Mouse (Mus musculus): Measurements from ENCODE around the gene Cited2. TPM values are rescaled to one million over a fixed set of nuclear protein-coding genes. Genes with fewer than 3 reads are reported as not detected.

The Cited2 gene
- total RNA-seq, 2 experiments from 2014 or later = 40.3 to 49.9 TPM

DNA sequence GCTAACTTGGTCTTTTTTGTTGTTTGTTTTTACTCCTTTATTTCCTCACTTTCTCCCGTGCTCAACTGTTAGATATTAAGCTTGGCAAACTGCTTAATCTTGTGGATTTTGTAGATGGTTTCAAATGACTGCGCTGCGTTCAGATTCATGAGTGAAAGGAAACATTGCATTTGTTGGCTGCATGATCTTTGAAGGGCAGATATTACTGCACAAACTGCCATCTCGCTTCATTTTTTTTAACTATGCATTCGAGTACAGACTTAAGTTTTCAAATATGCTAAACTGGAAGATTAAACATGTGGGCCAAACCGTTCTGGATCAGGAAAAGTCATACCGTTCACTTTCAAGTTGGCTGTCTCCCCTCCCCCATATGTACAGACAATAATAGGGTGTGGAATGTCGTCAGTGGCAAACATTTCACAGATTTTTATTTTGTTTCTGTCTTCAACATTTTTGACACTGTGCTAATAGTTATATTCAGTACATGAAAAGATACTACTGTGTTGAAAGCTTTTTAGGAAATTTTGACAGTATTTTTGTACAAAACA is 2.1 kb downstream of the Cited2 start:
- DNase-seq (ENCODE audit: extremely low spot score in 1 of 2, low spot score in 2 of 2) = no peak
- H3K27ac ChIP-seq = peak overlapping the region; percentile 77
- intact Hi-C loops (cut with DNase I) = loop anchor here (2.0 to 10.0 kb wide), 6 partner anchors 650 to 1920 kb away; no protein-coding TSS in a partner anchor

DNA sequence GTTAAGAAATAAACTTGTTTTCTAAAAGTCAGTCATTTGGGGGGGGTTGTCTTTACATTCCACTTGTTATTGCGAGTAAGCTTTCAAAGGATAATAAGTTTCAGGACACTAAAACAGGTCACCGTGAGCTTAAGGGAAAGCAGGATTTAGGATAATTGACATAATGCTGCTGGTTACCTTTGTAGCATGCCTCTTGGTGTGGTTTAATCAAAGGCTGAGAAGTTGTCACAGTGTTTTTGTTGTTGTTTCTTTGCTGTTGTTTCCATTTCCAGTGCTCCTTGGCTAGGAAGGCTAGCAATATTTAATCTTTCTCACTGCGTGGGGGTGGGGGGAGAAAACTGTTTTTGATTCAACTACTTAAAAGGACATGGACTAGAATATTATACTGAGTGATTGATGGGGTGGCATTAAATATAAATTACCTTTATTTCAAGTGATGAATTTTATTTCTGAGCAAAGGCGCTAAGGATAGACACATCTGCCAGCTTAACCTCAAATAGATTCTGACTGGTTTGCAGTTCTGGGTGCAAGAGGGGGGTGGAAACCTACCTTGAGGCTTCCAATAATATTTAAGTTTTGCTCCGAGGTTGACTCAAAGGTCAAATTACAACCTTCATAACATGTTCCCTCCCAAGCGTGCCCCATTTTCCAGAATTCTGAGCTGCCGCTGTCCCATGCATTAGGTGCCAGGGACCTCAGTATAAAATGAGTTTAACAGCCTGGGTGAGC is 2.8 kb downstream of the Cited2 start:
- no peak for DNase-seq (ENCODE audit: extremely low spot score in 1 of 2, low spot score in 2 of 2)

More for the DNA sequence above, 2.1 kb downstream of the Cited2 start:
- no peak for TF ChIP-seq CTCF (IDR thresholded peaks at IDR 0.05)
- H3K4me3 ChIP-seq = peak overlapping the region; percentile 93

DNA sequence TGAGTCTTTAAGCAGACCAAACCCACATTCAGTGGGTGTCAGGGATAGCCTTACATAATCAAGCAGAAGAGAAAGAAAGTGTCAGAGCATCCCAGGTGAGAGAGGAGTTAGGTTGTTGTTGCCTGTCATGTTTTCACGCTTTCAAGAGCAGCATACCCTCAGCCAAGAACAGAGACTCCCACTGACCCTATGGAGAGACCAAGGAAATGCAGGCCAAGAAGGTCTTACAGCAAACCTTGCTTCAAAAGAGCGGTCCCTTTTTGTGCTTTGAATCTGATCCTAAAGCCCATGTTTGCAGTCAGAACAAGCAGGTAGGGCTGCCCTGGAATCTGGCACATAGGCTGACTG is 3.3 kb downstream of the Cited2 start:
- Histone ChIP-seq H3K27ac (peak overlapping the region; percentile 77), H3K4me3 (peak overlapping the region; percentile 93)
- DNase-seq (ENCODE audit: extremely low spot score in 1 of 2, low spot score in 2 of 2) = peak in 1 of 2 experiments; percentile 14
- no peak for TF ChIP-seq CTCF (IDR thresholded peaks at IDR 0.05)
- intact Hi-C loops (cut with DNase I) = loop anchor here (5.0 to 10.0 kb wide), 5 partner anchors 652 to 1922 kb away; no protein-coding TSS in a partner anchor

More for the DNA sequence above, 2.8 kb downstream of the Cited2 start:
- H3K4me3 ChIP-seq = peak overlapping the region; percentile 93
- intact Hi-C loops (cut with DNase I) = loop anchor here (2.0 to 10.0 kb wide), 6 partner anchors 651 to 1921 kb away; no protein-coding TSS in a partner anchor
- H3K27ac ChIP-seq = peak overlapping the region; percentile 77
- TF ChIP-seq CTCF (IDR thresholded peaks at IDR 0.05) = no peak

DNA sequence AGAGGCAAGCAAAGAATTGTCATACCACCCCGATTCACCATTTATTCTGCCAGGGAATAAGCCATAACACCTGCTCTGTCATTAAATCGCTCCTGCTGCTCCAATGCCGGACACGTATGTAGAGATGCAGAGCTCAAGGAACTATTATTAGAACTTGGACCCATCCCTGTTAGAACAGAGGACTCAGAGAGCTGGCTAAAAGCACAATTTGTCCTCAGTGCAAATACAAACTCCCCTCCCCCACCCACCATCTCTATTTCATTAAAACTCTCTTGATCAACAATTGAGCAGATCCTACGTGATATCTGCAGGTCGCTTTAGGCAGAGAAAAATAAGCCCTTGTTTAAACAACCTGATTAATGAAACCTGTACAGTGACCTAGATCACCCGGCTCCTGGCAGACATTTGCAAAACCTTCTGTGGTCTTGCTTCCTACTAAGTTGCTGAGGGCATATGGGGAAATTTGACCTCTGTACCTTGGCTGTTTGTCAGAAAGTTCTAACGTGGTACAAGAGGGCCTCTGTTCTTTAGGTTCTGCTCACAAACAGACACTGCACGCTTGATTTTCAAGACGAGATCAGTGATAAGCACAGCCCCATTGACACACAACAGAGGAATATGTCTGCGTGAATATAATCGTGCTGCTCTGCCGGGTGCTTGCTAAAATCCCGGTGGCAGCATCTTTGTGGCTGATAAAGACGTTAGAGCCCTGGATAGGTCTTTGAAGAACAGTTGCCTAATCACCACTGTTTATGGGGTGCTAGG is 4.3 kb downstream of the Cited2 start:
- no peak for TF ChIP-seq CTCF (IDR thresholded peaks at IDR 0.05)
- H3K27ac ChIP-seq = peak overlapping the region; percentile 56
- peak in 1 of 2 experiments; percentile 25 for DNase-seq (ENCODE audit: extremely low spot score in 1 of 2, low spot score in 2 of 2)
- peak overlapping the region; percentile 21; the same call in 1 of the 2 replicates for H3K4me3 ChIP-seq
- intact Hi-C loops (cut with DNase I) = loop anchor here (5.0 to 10.0 kb wide), 5 partner anchors 653 to 1923 kb away; no protein-coding TSS in a partner anchor

DNA sequence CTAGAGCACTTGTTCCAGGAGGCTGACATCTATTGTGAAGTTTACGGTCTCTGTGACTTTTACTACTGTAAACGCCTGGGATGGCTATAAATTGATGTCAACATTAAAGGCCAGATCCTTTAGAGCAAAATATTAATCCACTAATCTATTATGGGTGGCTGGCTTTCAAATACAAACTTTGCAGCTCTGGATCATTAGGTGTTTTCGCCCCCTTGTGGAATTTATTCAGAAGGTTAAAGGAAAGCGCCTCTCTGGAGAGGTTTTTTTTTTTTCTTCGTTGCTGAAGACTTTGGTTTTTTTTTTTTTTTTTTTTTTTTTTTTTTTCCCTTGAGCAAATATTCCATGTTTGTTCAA is 4.9 kb downstream of the Cited2 start:
- Histone ChIP-seq H3K4me3 (peak overlapping the region; percentile 21; the same call in 1 of the 2 replicates), H3K27ac (peak overlapping the region; percentile 56)
- TF ChIP-seq CTCF (IDR thresholded peaks at IDR 0.05) = peak; percentile 58
- intact Hi-C loops (cut with DNase I) = loop anchor here (5.0 to 10.0 kb wide), 5 partner anchors 653 to 1923 kb away; no protein-coding TSS in a partner anchor
- DNase-seq (ENCODE audit: extremely low spot score in 1 of 2, low spot score in 2 of 2) = no peak

DNA sequence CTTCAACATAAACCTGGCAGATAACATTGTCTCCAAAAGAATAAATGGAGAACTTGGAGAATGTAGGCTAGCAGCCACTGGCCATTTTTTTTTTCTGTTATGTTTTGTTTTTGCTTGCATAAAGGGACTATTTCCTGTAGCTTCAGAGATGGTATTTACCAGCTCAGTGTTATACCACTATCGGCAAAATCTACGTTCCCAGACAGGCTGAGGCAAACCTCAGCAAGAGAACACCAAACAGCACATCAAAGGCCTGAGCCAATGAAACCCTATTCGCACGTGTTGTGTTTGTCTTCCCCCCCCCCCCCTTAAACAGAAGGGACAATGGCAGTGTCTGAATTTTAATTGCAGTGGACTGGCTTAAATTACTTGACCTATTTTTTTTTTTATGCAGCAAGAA is 5.7 kb downstream of the Cited2 start:
- no peak for TF ChIP-seq CTCF (IDR thresholded peaks at IDR 0.05)

DNA sequence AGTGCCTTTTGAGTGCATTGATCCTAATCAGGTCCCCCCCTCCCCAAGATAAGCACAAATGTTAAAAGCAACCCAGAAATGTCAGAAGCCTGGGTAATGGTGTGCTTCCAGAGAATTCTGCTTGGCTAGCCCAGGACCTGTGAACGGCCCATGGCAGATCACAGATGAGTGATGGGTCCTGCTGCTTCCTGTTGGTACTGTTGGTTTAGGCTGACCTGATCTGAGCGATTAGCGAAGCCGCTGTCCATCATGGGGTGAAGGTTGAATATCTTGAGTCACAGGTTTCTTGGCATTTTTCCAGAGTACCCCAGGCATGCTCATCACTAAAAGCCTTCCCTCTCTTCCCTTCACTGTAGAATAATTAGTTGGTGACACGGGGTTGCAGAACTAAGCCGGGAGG is 6.5 kb downstream of the Cited2 start:
- no peak for TF ChIP-seq CTCF (IDR thresholded peaks at IDR 0.05)
- Histone ChIP-seq H3K27ac (no peak overlapping the region), H3K4me3 (no peak overlapping the region)
- intact Hi-C loops (cut with DNase I) = loop anchor here (5.0 to 10.0 kb wide), 5 partner anchors 655 to 1925 kb away; no protein-coding TSS in a partner anchor
- no peak for DNase-seq (ENCODE audit: extremely low spot score in 1 of 2, low spot score in 2 of 2)

More for the DNA sequence above, 5.7 kb downstream of the Cited2 start:
- no peak for DNase-seq (ENCODE audit: extremely low spot score in 1 of 2, low spot score in 2 of 2)
- Histone ChIP-seq H3K4me3 (no peak overlapping the region), H3K27ac (no peak overlapping the region)
- intact Hi-C loops (cut with DNase I) = loop anchor here (5.0 to 10.0 kb wide), 5 partner anchors 654 to 1924 kb away; no protein-coding TSS in a partner anchor

DNA sequence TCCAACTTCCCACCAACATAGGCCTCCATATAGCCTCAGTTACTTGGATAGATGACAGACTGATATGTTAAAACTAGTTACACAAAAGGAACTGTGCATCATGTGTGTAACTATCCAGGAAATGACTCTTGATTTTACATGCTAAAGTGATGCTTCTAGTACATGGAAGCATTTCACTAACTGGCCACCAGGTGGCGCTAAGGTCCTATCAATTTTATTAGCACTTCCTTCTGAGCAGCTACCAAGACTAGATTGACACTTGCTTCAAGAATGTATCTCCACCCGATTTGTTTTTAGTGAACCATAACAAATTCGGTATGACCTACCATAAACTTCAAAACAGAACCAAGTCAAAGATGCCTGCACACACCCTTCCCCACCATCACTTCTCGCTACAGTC is 10.0 kb downstream of the Cited2 start:
- Histone ChIP-seq H3K27ac (no peak overlapping the region), H3K4me3 (no peak overlapping the region)
- intact Hi-C loops (cut with DNase I) = loop anchor here (1.0 to 10.0 kb wide), 3 partner anchors 137 to 464 kb away; partner anchors contain the start of gene Reps1
- TF ChIP-seq CTCF (IDR thresholded peaks at IDR 0.05) = peak; percentile 93
- DNase-seq (ENCODE audit: extremely low spot score in 1 of 2, low spot score in 2 of 2) = peak; percentile 70 to 78

DNA sequence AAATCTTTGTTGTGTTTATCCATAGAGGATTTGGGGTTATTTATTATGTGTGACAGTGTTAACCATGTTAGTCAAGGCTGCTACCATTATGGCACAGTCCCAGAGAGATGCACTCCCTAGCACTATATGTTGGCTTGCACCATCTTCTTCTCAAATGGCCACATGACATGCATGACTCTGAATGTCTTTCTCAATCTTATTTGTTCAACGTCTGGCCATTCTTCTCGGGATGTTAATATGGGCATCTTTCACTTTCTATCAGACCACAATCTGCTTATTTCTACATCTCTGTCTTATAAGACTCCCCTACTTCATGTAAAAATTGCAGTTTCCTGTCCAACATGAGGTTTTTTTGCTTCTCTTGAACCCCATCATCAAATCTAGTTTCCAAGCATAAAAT is 19.6 kb downstream of the Cited2 start:
- intact Hi-C loops (cut with DNase I) = no loop called here

DNA sequence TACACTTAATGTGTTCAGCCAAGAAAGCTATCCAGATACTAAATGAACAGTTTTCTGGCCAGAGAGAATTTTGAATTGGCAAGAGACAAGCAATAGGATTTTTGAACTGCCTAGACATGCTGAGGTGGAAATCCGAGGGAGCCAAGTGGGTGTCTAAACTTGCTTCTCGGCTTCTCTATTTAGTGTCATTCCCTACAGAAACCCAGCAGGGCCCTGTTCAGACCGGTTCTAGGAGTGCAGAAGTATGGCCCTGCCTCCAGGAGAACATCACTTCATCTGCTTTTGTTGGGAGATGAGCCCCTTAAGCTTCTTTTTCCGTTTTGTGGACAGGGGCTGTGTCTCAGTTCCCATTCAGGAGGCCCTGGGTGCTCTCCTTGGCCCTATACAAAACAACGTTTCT is 29.5 kb downstream of the Cited2 start:
- Histone ChIP-seq H3K27ac (no peak overlapping the region), H3K4me3 (no peak overlapping the region)
- no peak for TF ChIP-seq CTCF (IDR thresholded peaks at IDR 0.05)
- intact Hi-C loops (cut with DNase I) = no loop called here
- DNase-seq (ENCODE audit: extremely low spot score in 1 of 2, low spot score in 2 of 2) = no peak

More for the DNA sequence above, 19.6 kb downstream of the Cited2 start:
- H3K27ac ChIP-seq = no peak overlapping the region
- no peak overlapping the region for H3K4me3 ChIP-seq
- DNase-seq (ENCODE audit: extremely low spot score in 1 of 2, low spot score in 2 of 2) = no peak
- no peak for TF ChIP-seq CTCF (IDR thresholded peaks at IDR 0.05)

DNA sequence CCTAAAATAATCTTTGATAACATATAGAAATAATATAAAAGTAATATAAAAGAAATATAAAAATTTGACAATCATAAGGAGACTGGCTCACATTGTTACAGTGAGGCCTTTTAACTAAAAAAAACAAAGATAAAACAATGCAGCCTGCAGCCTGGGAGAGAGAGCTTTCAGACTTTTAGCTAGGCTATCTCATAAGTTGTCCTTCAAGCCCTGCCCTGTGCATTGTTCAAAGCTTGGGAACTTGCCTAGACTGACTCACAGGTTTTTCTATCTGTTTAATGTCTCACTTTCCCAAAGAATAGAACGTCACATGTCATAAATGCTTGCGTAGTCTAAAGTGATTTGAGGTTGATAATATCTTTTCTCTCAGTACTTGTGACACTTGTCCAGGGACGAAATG is 36.8 kb downstream of the Cited2 start:
- TF ChIP-seq CTCF (IDR thresholded peaks at IDR 0.05) = no peak
- H3K27ac ChIP-seq = no peak overlapping the region
- no peak overlapping the region for H3K4me3 ChIP-seq
- no peak for DNase-seq (ENCODE audit: extremely low spot score in 1 of 2, low spot score in 2 of 2)
- intact Hi-C loops (cut with DNase I) = no loop called here
